Mouse (Mus musculus): ENCODE measurements around the gene Nup188. TPM values are rescaled to one million over a fixed set of nuclear protein-coding genes. Genes with fewer than 3 reads are reported as not detected.

Gene Nup188
- polyA plus RNA-seq, 1 experiment from 2014 or later: 34.3 TPM

- Histone ChIP-seq H3K4me1 (no peaks in the 10 kb centered on the region), H3K9me3 (no peaks in the 10 kb centered on the region), H3K9ac (replicated peaks) (no peak overlapping the region), H3K36me3 (peaks cover 98% of the 10 kb centered on the region), H3K4me3 (no peak overlapping the region), H3K27ac (replicated peaks) (no peak overlapping the region), H3K27me3 (no peaks in the 10 kb centered on the region), H3K4me2 (replicated peaks) (no peak overlapping the region)
- no peak for ATAC-seq (ENCODE audit: low FRiP score, low read depth)
- WGBS: 94% methylated on average over 2 of the region's 2 CpGs
These were observed 25.3 kb downstream of the Nup188 start for GRCm38 (mm10) chr2:30311481-30311880.

GRCm38 (mm10) chr2:30316136-30316535 lies 29.9 kb downstream of the Nup188 start:
- H3K27me3 ChIP-seq: no peaks in the 10 kb centered on the region
- no peaks in the 10 kb centered on the region for H3K9me3 ChIP-seq
- H3K4me3 ChIP-seq: no peak overlapping the region
- H3K4me2 ChIP-seq (replicated peaks): no peak overlapping the region
- peaks cover 91% of the 10 kb centered on the region for H3K36me3 ChIP-seq
- H3K27ac ChIP-seq (replicated peaks): no peak overlapping the region
- no peak overlapping the region for H3K9ac ChIP-seq (replicated peaks)
- 95% methylated on average over 4 of the region's 4 CpGs for WGBS
- no peak for ATAC-seq (ENCODE audit: low FRiP score, low read depth)
- H3K4me1 ChIP-seq: no peaks in the 10 kb centered on the region

GRCm38 (mm10) chr2:30316955-30317354 lies 30.8 kb downstream of the Nup188 start:
- no peaks in the 10 kb centered on the region for H3K27me3 ChIP-seq
- H3K9me3 ChIP-seq: no peaks in the 10 kb centered on the region
- no peak overlapping the region for H3K4me3 ChIP-seq
- no peak overlapping the region for H3K27ac ChIP-seq (replicated peaks)
- peaks cover 91% of the 10 kb centered on the region for H3K36me3 ChIP-seq
- no peaks in the 10 kb centered on the region for H3K4me1 ChIP-seq
- no peak for ATAC-seq (ENCODE audit: low FRiP score, low read depth)
- H3K9ac ChIP-seq (replicated peaks): no peak overlapping the region
- H3K4me2 ChIP-seq (replicated peaks): no peak overlapping the region
- 94% methylated on average over 5 of the region's 5 CpGs for WGBS

GRCm38 (mm10) chr2:30319260-30319659 lies 33.1 kb downstream of the Nup188 start:
- Histone ChIP-seq H3K4me1 (no peaks in the 10 kb centered on the region), H3K9me3 (no peaks in the 10 kb centered on the region), H3K9ac (replicated peaks) (no peak overlapping the region), H3K27me3 (no peaks in the 10 kb centered on the region), H3K27ac (replicated peaks) (no peak overlapping the region), H3K4me2 (replicated peaks) (no peak overlapping the region), H3K36me3 (peaks cover 91% of the 10 kb centered on the region), H3K4me3 (no peak overlapping the region)
- WGBS: 91% methylated on average over 4 of the region's 4 CpGs
- ATAC-seq (ENCODE audit: low FRiP score, low read depth): no peak

GRCm38 (mm10) chr2:30323111-30323510 lies 36.9 kb downstream of the Nup188 start:
- no peak for ATAC-seq (ENCODE audit: low FRiP score, low read depth)
- no peak overlapping the region for H3K4me3 ChIP-seq
- no peaks in the 10 kb centered on the region for H3K27me3 ChIP-seq
- no peak overlapping the region for H3K9ac ChIP-seq (replicated peaks)
- H3K36me3 ChIP-seq: peaks cover 91% of the 10 kb centered on the region
- WGBS: 92% methylated on average over 7 of the region's 7 CpGs
- H3K27ac ChIP-seq (replicated peaks): no peak overlapping the region
- no peaks in the 10 kb centered on the region for H3K4me1 ChIP-seq
- no peak overlapping the region for H3K4me2 ChIP-seq (replicated peaks)
- no peaks in the 10 kb centered on the region for H3K9me3 ChIP-seq

- Histone ChIP-seq H3K36me3 (peaks cover 97% of the 10 kb centered on the region), H3K27ac (replicated peaks) (no peak overlapping the region), H3K4me3 (no peak overlapping the region), H3K9ac (replicated peaks) (no peak overlapping the region), H3K27me3 (no peaks in the 10 kb centered on the region), H3K4me2 (replicated peaks) (no peak overlapping the region), H3K9me3 (no peaks in the 10 kb centered on the region), H3K4me1 (no peaks in the 10 kb centered on the region)
- no peak for ATAC-seq (ENCODE audit: low FRiP score, low read depth)
- WGBS: 94% methylated on average over 5 of the region's 5 CpGs
These were observed 39.1 kb downstream of the Nup188 start for GRCm38 (mm10) chr2:30325296-30325695.

GRCm38 (mm10) chr2:30327276-30327675 lies 41.1 kb downstream of the Nup188 start:
- H3K36me3 ChIP-seq: peaks cover 99% of the 10 kb centered on the region
- no peak overlapping the region for H3K4me2 ChIP-seq (replicated peaks)
- no peak overlapping the region for H3K9ac ChIP-seq (replicated peaks)
- no peaks in the 10 kb centered on the region for H3K4me1 ChIP-seq
- 92% methylated on average over 7 of the region's 7 CpGs for WGBS
- H3K27me3 ChIP-seq: no peaks in the 10 kb centered on the region
- no peak for ATAC-seq (ENCODE audit: low FRiP score, low read depth)
- H3K4me3 ChIP-seq: no peak overlapping the region
- no peaks in the 10 kb centered on the region for H3K9me3 ChIP-seq
- H3K27ac ChIP-seq (replicated peaks): no peak overlapping the region

- H3K36me3 ChIP-seq: peaks cover 99% of the 10 kb centered on the region
- no peaks in the 10 kb centered on the region for H3K9me3 ChIP-seq
These were observed 42.6 kb downstream of the Nup188 start for GRCm38 (mm10) chr2:30328791-30329190.

GRCm38 (mm10) chr2:30335324-30335723 lies 49.1 kb downstream of the Nup188 start:
- Histone ChIP-seq H3K4me1 (no peaks in the 10 kb centered on the region), H3K27ac (replicated peaks) (no peak overlapping the region), H3K4me3 (no peak overlapping the region), H3K36me3 (peaks cover 100% of the 10 kb centered on the region), H3K9me3 (no peaks in the 10 kb centered on the region), H3K4me2 (replicated peaks) (no peak overlapping the region), H3K9ac (replicated peaks) (no peak overlapping the region), H3K27me3 (no peaks in the 10 kb centered on the region)
- no peak for ATAC-seq (ENCODE audit: low FRiP score, low read depth)
- 96% methylated on average over 2 of the region's 2 CpGs for WGBS

More at GRCm38 (mm10) chr2:30328791-30329190, 42.6 kb downstream of the Nup188 start:
- Histone ChIP-seq H3K4me3 (no peak overlapping the region), H3K4me1 (no peaks in the 10 kb centered on the region), H3K27ac (replicated peaks) (no peak overlapping the region), H3K9ac (replicated peaks) (no peak overlapping the region), H3K27me3 (no peaks in the 10 kb centered on the region), H3K4me2 (replicated peaks) (no peak overlapping the region)
- 95% methylated on average over 3 of the region's 3 CpGs for WGBS
- ATAC-seq (ENCODE audit: low FRiP score, low read depth): no peak

GRCm38 (mm10) chr2:30336174-30336915 lies 50.1 kb downstream of the Nup188 start:
- H3K27me3 ChIP-seq: no peaks in the 10 kb centered on the region
- no peak for ATAC-seq (ENCODE audit: low FRiP score, low read depth)
- H3K9ac ChIP-seq (replicated peaks): no peak overlapping the region
- no peaks in the 10 kb centered on the region for H3K9me3 ChIP-seq
- H3K4me3 ChIP-seq: no peak overlapping the region
- H3K27ac ChIP-seq (replicated peaks): no peak overlapping the region
- no peaks in the 10 kb centered on the region for H3K4me1 ChIP-seq
- H3K36me3 ChIP-seq: peaks cover 100% of the 10 kb centered on the region
- WGBS: 89% methylated on average over 16 of the region's 16 CpGs
- H3K4me2 ChIP-seq (replicated peaks): no peak overlapping the region

- no peaks in the 10 kb centered on the region for H3K27me3 ChIP-seq
- no peak overlapping the region for H3K4me3 ChIP-seq
- no peak for ATAC-seq (ENCODE audit: low FRiP score, low read depth)
- H3K4me1 ChIP-seq: no peaks in the 10 kb centered on the region
- no peak overlapping the region for H3K4me2 ChIP-seq (replicated peaks)
- no peaks in the 10 kb centered on the region for H3K9me3 ChIP-seq
- 91% methylated on average over 12 of the region's 12 CpGs for WGBS
- no peak overlapping the region for H3K9ac ChIP-seq (replicated peaks)
- H3K27ac ChIP-seq (replicated peaks): no peak overlapping the region
- peaks cover 100% of the 10 kb centered on the region for H3K36me3 ChIP-seq
These were observed 51.0 kb downstream of the Nup188 start for GRCm38 (mm10) chr2:30337179-30337578.

GRCm38 (mm10) chr2:30342061-30342460 lies 55.9 kb downstream of the Nup188 start:
- H3K27ac ChIP-seq (replicated peaks): no peak overlapping the region
- no peak overlapping the region for H3K4me2 ChIP-seq (replicated peaks)
- ATAC-seq (ENCODE audit: low FRiP score, low read depth): no peak
- peaks cover 99% of the 10 kb centered on the region for H3K36me3 ChIP-seq
- H3K4me3 ChIP-seq: no peak overlapping the region
- H3K27me3 ChIP-seq: no peaks in the 10 kb centered on the region
- H3K9me3 ChIP-seq: no peaks in the 10 kb centered on the region
- 93% methylated on average over 3 of the region's 3 CpGs for WGBS
- H3K9ac ChIP-seq (replicated peaks): no peak overlapping the region
- no peaks in the 10 kb centered on the region for H3K4me1 ChIP-seq

- H3K36me3 ChIP-seq: peaks cover 99% of the 10 kb centered on the region
- H3K27me3 ChIP-seq: no peaks in the 10 kb centered on the region
- H3K27ac ChIP-seq (replicated peaks): no peak overlapping the region
- no peak overlapping the region for H3K9ac ChIP-seq (replicated peaks)
- H3K4me2 ChIP-seq (replicated peaks): no peak overlapping the region
- no peaks in the 10 kb centered on the region for H3K4me1 ChIP-seq
- no peaks in the 10 kb centered on the region for H3K9me3 ChIP-seq
- 88% methylated on average over 7 of the region's 7 CpGs for WGBS
- no peak for ATAC-seq (ENCODE audit: low FRiP score, low read depth)
- no peak overlapping the region for H3K4me3 ChIP-seq
These were observed 56.3 kb downstream of the Nup188 start for GRCm38 (mm10) chr2:30342544-30342943.

Data from midbrain, embryonic 12.5 days (tissue).